Mouse (Mus musculus): ENCODE data around the gene Ube2k.

The Ube2k gene

DNA sequence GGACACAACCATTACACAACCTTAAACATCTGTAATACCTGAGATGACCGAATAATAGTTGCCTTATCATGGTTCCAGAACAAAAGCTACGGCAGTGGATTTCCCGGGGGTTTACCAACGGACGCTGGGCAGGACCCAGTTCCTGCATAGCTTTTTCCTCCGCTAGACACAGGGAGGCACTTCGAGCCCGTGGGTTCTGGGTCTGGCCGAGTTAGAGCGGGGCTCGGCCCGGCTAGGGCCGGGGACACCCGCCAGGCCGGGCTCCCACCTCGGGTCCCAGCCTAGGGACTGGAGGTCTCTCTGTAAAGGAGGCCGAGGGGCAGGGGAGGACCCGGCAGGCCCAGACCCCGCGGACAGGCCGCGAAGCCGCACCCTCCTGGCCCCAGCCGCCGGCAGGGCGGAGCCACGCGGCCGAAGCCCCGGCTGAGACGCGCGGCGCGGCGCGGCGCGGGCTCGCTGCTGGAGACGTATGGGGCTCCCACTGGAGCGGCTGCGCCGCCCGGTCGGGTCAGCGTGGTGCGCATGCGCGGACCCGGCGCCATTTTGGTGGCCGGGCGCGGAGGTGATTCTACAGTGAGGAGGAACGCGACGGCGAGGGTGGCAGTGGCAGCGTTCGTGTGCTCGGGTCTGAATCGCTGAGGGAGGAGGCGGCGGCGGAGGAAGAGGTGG is at the start of gene Ube2k, which contains the start of gene Smim14:
Gene Ube2k, plus strand, starts transcription at position 483 of the 669 bp plus-strand sequence.
Gene Smim14, minus strand, starts transcription at position 434 of the 669 bp plus-strand sequence.
- CTCF ChIA-PET = interaction anchor here (0.9 kb wide), 1 partner anchor 43 kb away, joined by 3 read pairs; no protein-coding TSS in a partner anchor

DNA sequence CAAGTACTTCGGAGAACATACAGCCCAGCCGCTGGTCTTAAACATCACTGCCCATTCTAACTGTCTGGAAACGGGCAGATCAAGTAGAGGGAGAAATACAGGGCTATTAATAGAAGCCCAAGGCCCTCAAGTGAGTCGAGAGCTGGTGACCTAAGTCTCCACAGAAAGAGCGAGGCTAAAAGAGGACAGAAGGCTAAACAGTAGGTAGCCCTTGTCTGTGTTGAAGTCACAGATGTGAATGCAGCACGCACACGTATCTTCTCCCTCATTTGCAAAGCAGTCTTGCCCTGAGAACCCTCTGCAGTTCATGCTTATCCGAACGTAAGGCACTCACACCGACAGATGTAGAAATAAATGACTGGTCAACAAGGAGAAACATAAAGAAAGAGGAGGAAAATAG is 49.7 kb upstream of the Ube2k start:
- CTCF ChIA-PET = interaction anchor here (0.6 to 1.2 kb wide), 2 partner anchors 15 to 176 kb away, joined by 3 read pairs; no protein-coding TSS in a partner anchor

DNA sequence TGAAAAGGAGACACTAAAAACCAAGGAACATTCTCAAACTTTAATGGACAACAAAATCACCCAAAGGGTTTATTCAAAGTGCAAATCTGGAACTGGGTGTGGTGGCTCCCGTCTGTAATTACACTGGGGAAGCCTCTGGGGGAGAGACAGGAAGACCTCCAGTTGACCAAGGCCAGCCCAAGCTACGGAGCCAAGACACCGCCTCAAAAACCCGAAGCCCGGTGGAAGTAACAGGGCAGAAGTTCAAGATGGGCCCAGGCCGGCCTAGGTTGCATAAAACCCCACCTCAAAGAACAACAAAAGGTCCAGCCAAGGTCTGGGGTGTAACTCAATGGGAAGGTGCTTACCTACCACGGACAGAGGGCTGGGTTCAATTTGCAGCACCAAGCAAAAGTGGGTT is 48.3 kb upstream of the Ube2k start:
- CTCF ChIA-PET = interaction anchor here (0.6 kb wide), 2 partner anchors 18 to 571 kb away, joined by 3 read pairs; no protein-coding TSS in a partner anchor

DNA sequence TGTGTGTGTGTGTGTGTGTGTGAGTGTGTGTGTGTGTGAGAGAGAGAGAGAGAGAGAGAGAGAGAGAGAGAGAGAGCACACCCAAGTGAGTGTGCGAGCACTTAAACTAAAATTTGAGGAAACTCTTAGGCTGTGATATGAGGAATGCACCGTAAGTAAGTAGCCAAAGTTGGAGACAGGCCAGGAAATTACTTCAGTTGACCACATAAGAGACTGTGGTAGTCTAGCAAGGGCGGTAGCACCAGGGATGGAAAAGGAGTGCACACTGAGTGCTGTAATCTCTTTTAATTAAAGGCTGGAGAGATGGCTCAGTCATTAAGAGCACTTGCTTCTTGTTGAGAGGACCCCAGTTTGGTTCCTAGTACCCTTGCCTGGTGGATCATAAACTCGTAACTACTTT is 47.2 kb upstream of the Ube2k start:
- CTCF ChIA-PET = no interaction called here

DNA sequence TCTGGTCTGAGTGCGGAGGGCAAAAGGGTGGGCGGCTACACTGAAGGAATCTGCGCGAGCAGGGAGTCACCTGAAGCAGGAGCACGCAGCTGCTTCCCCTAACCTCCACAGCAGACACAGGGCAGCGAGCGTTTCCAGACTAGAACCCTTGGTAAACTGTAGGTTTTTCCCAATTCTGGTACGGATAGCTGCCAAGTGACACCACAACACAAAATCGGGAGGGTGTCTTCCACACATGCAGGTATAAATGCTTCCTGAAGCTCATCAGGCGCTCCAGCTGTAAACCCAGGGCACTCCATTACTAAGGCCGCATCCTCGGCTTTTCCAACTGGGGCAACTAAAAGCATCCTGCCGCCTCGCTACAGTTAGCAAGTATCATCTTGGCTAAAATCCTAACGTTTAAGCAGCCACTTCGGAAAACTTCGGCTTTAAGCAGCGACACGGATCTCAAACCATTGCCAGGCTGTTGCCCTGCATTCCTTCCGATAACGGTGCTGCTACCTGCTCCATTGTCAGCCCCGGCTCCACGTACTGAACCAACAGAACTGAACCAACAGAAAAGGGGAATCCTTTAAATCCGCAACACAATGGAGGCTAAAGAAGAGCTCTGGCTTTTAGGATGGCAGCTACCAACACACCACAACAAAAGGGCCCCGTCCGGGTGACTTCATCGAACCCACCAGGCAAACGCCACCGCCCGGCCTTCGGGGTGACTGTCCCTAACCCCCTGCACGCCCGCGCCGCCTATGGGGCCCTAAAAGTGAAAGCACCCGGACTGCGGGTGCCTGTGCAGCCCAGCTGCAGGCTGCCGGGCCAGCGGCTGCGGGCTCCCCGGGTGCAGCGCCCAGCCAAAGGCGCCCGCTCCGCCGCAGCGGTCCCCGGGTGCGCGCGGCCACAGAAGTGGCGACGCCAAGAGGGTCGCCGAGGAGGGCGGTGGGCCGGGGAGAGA is 45.0 kb upstream of the Ube2k start:
- CTCF ChIA-PET = interaction anchor here (0.6 to 1.2 kb wide), 2 partner anchors 8 to 23 kb away, joined by 4 to 8 read pairs; no protein-coding TSS in a partner anchor

DNA sequence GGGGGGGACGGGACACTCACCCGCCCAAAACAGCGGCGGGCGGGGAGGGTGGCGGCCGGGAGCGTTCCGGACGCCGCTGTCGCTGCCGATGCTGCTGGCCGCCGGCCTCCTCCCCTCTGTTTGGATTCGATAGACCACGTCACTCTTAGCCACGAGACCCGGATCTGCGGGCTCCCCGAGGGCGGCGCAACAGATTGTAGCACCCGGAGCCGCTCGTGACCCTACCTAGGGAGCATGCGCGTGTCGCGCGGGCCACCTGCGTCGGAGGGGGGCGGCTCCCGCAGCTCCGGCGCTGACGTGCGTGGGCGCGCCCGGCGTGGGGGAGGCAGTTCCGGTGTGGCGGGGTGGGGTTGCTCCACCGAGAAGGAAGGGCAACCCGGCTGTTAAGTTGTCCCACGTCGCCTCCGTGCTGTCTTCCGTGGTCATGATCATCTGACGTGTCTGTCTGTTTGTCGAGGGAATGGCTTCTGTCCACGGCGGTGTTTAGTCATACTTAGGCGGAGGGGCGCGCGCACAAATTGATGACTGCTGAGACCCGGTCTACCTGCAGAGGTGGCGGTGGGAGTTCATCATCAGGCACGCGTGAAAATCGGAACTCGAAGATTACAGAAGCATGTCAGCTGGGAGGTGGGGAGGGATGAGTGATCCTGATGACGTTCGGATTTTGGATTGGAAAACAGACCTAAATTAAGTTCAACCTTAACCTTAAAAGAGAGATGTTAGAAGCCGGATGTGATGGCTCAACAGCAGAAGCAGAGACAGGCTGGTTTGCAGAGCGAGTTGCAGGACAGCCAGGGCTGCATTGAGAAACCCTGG is 44.1 kb upstream of the Ube2k start, which contains the start of gene Gm43552:
Gene Gm43552, minus strand, starts transcription at position 118 of the 816 bp plus-strand sequence.
- CTCF ChIA-PET = interaction anchor here (0.6 to 1.2 kb wide), 4 partner anchors 9 to 225 kb away, joined by 3 to 8 read pairs (median 4); partner anchors contain the start of genes Smim14 and Ube2k

DNA sequence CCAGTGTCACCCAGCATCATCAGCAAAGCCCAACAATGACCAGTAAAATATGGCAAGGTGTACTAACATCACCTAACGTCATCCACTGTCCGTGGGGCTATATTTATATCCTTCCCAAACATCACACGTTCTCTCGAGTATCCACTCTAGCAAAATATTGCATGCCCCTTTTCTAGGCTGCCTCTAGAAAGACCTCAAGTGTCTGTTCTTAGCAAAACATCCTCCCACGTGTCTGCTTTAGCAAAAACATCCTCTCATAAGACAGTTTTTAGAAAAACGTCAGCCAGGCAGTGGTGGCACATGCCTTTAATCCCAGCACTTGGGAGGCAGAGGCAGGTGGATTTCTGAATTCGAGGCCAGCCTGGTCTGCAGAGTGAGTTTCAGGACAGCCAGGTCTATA is 36.8 kb upstream of the Ube2k start:
- CTCF ChIA-PET = interaction anchor here (1.0 kb wide), 1 partner anchor 22 kb away, joined by 3 read pairs; no protein-coding TSS in a partner anchor

DNA sequence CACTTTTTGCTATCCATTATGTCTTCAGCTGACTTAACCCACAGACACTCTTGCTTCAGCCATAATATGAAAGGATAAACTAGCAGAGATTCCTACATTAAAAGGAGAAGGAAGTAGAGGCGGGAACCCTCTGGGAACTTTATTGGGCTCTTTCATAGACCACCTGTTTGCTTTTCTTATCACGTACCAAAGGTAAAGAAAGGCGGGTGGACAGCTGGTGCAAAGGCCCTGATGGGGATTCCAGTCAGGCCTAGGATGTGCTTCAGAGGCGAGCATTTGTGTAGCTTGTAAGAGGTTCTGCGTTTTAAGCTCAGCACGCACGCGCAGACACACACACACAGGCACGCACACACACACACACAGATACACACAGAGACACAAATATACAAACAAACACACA is 35.6 kb upstream of the Ube2k start:
- CTCF ChIA-PET = interaction anchor here (0.7 kb wide), 1 partner anchor 101 kb away, joined by 3 read pairs; no protein-coding TSS in a partner anchor

DNA sequence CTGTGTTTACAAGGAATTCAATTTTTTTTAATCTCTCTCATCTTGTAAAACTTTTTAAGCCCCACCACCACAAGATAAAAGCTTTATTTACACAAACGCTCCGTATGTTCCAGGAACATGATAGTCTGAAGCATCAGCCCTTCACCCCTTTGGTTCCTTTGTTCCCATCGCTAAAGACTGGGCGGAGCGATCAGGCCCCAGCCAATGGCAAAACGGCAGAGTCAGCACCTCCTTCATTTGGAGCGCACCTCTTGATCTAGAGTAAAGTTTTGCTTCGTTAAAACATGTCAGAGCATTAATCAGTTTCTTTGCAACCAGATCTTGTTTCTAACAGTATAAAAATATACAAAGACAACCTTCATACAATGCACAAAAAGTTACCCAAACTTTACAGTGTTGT is 31.2 kb upstream of the Ube2k start:
- CTCF ChIA-PET = no interaction called here

DNA sequence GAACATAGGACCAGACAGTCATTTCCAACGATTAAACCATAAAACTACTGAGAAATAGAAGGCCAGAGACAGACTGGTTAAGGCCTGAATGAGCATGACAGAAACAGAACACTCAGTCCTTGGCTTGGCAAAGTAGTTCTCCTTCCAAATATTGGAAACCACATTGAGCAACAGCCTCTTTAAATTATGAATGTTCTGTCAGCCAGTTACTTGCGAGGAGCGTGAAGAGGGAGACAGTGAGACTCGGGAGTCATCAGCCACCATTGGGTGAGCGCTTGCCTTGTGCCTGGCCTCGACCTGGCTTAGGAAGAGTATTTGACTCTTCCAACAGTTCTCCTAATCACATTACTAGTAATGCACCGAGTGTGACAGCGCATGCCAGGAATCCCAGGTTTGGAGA is 28.6 kb upstream of the Ube2k start:
- CTCF ChIA-PET = no interaction called here

DNA sequence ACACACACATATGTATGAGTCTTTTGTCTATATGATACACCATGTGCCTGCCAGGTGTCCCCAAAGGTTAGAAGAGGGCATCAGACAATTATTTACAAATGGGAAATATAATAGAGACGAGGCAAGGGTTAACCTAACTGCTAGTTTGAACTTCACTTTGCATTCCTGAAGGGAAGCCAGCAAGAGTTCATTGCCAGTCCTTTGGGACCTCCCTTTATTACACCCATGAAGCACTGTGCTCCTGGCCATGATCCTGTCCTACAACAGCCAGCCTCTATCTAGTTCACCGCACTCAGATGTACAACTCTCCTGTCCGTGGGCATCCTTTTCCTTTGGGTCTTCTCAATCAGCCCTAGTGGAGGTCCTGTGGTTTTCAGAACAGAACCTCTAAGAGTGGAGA is 23.5 kb upstream of the Ube2k start:
- CTCF ChIA-PET = interaction anchor here (0.6 kb wide), 1 partner anchor 34 kb away, joined by 9 read pairs; no protein-coding TSS in a partner anchor

DNA sequence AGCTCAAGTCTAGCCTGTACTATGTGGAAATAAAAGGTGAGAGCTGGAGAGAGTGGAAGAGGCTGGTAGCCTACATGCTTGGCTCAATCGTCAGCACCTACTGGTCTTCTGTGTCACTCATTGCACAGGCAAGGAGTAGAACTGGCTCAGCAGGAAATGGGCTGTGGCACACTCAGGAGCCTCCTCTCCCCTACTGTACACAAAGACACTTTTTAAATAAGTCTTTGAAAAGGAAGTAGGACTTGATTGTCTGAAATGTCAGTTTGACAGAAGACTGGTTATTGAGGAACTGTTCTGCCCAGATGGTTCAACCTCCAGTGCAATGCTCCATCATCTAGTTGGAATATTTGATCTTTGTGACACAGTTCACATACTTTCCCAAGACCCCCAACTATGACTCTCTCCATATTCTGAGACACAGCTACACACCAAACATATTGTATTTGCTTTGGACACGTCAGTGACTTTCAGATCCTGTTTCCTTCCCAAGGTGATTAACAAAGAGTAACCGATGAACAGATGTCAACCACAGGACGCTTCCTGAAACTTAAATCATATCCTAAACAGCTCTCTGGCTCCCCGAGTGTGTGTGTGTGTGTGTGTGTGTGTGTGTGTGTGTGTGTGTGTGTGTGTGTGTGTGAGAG is 22.3 kb upstream of the Ube2k start:
- CTCF ChIA-PET = interaction anchor here (0.6 to 0.8 kb wide), 4 partner anchors 23 to 147 kb away, joined by 3 to 8 read pairs (median 5); no protein-coding TSS in a partner anchor

DNA sequence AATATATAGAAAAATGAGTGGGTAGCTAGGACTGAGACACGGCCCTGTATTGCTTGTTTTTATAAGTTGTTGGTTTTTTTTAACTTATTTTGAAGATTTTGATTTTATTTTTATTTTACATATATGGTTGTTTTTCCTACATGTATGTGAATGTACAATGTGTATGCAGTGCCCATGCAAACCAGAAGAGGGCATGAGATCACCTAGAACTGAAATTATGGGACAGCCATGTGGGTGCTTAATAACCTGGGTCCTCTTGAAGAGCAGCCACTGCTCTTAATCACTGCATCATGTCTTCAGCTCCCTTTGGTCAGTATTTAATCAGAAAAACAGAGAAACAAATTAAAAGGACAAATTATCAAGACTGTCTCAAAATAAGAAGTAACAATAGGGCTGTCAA is 15.2 kb upstream of the Ube2k start:
- CTCF ChIA-PET = interaction anchor here (0.6 to 1.0 kb wide), 2 partner anchors 21 to 636 kb away, joined by 3 read pairs; no protein-coding TSS in a partner anchor

DNA sequence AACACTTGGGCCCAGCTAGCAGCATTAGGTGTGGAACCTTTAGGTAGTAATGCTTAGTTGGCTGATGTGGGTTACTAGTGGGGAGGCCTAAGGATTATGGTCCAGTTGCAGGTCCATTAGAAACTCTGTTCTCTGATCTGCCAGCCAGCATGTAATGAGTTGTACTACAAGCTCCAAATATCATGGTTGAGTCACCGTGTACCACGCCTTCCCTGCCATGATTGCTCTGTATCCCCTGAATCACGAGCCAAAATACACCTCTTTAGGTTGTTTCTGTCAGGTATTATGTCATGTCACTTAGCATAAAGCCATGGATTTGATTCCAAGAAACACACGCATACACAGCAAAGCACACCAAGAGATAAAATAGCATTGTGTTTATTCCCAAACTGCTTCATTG is 12.2 kb upstream of the Ube2k start:
- CTCF ChIA-PET = interaction anchor here (1.9 kb wide), 1 partner anchor 40 kb away, joined by 17 read pairs; no protein-coding TSS in a partner anchor

DNA sequence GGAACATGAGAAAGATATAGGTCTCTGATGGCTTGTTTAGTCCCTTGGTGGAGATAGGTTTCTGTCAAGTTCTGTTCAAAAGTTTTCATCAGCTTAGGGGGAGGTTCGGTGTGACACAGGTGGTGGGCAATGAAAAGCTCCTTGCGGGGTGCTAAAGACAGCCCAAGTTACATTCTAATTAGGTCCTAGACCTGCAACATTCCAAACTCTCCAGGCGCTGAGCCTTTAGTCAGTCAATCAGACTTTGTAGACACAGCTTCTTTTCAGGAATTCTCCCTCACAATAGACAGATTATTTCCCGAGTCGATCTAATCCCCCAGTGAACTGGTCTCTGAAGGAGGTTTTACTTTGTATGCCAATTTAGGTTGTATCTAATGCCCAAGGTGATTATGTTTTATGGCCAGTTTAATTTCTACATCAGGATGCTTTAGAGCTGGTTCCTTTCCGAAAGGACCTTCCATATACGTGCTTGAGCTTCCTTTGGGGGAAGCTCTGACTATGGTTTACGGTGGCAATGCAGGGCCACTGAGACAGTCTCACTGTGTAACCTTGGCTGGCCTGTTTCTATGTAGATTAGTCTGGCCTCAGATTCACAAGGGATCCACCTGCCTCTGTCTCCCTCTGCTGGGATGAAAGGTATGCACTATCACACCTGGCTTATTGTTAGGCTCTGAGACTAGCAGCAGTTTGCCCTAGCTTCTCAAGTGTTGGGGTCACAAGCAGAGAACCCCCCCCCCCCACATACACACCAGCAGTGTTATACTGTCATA is 11.2 kb upstream of the Ube2k start:
- CTCF ChIA-PET = interaction anchor here (0.6 to 1.9 kb wide), 3 partner anchors 14 to 71 kb away, joined by 3 to 17 read pairs (median 5); no protein-coding TSS in a partner anchor

DNA sequence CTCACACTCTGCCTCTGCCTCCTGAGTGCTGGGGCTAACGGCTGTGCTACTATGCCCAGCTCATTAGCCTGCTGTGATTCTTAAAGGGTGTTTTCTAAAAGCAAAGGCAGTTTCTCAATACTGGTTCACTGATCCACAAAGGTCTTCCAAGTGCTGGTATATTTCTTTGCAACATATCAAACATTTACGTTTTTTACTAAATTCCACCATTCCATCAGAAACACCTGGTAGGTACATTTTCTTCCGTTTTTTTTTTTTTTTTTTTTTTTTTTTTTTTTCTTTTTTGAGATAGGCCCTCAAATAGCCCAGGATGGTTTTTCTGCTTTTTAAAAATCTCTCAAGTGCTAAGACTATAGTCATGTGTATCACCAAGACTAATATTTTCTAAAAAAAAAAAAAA is 5.8 kb upstream of the Ube2k start:
- CTCF ChIA-PET = interaction anchor here (0.7 kb wide), 1 partner anchor 12 kb away, joined by 3 read pairs; no protein-coding TSS in a partner anchor

DNA sequence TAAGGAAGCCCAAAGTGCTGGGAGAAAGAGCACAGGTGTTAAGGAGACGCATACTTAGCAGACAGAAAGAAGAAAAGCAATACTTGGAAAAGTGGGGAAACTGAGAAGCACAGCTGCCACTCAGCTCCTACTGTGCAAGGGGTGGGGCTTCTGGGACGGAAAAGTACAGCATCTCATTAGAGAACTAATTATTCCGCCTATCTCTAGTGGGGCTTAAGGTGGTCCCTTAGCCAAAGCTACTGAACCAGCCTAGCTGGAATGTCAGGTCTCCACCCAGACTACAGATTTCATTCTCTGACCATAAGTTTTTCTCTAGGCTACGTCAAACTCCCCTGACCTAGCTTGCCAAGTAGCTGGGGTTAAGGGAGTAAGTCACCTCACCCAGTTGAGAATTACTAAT is 2.5 kb upstream of the Ube2k start:
- CTCF ChIA-PET = no interaction called here

DNA sequence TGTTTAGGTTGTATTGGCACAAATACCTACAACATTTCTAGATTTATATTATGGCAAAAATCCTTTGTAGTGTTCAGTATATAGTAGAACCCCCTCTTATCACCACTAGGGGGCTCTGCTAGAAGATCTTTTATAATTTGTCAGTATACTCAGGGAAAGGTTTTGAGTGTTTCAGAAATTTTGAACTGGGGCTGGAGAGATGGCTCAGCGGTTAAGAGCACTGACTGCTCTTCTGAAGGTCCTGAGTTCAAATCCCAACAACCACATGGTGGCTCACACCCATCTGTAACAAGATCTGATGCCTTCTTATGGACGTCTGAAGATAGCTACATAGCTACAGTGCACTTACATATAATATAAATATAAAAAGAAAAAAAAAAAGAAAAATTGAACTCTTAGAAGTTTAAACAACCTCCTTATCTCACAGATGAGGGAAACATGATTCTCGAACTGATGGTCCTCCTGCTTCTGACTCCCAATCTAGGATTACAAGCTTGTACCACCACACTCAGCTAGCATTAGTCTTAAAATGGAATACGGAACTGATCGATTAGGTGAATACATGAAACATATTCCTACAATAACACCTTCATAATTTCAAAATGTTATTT is 1.5 kb upstream of the Ube2k start:
- CTCF ChIA-PET = interaction anchor here (0.5 to 0.7 kb wide), 4 partner anchors 32 to 650 kb away, joined by 3 to 7 read pairs (median 4); no protein-coding TSS in a partner anchor

DNA sequence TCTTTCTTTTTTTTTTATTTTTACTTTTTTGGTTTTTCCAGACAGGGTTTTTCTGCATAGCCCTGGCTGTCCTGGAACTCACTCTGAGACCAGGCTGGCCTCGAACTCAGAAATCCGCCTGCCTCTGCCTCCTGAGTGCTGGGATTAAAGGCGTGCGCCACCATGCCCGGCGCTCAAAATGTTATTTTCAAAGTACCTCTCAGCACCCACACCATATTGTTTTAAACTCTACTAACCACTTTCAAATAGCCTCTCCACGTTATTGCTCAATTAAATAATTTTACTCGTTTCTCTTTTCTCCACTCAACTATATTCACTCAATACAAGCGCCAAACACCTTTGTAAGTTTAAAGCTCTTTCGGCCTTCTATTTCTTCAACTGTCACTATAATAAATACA is 966 bp upstream of the Ube2k start:
- CTCF ChIA-PET = interaction anchor here (0.7 to 0.9 kb wide), 3 partner anchors 31 to 151 kb away, joined by 3 read pairs; no protein-coding TSS in a partner anchor
